Mouse (Mus musculus) gastrocnemius, adult 2 months (tissue): ENCODE data around the gene Cyb5r3. TPM values are rescaled to one million over a fixed set of nuclear protein-coding genes. Genes with fewer than 3 reads are reported as not detected.
"Not testable (repeated sequence)": the region's sequence is repeated elsewhere in the genome, so short reads cannot be mapped to it uniquely, and the experiment has no call there.

Experiments used
- DNase-seq: peaks from one replicate; pipeline ENCODE4 v3.0.0; 2022
- H3K27ac ChIP-seq: fragments of 200-600 bp; 2 replicates; pipeline ENCODE4 v1.8.1; 2022; ENCODE audit warnings: mild to moderate bottlenecking
- H3K4me3 ChIP-seq: fragments of 200-600 bp; 2 replicates; pipeline ENCODE4 v1.8.1; 2022; ENCODE audit warnings: mild to moderate bottlenecking, moderate library complexity
- CTCF ChIP-seq: fragments of 200-600 bp; IDR thresholded peaks from 2 replicates; pipeline ENCODE4 v1.8.1; 2022; ENCODE audit warnings: antibody characterized with exemption, mild to moderate bottlenecking, moderate library complexity
- intact Hi-C: fragments of 180-260 bp; cut with DNase I; formaldehyde crosslinking; loops from one replicate; pipeline ENCODE4 v1.15.1; 2025
- total RNA-seq, 2 experiments: library from RNA; stranded (reverse); gene quantifications; 2 replicates each; pipeline ENCODE4 v1.2.3; 2021

Gene Cyb5r3
- total RNA-seq, 2 experiments from 2014 or later = 39.2 to 43.1 TPM

DNA sequence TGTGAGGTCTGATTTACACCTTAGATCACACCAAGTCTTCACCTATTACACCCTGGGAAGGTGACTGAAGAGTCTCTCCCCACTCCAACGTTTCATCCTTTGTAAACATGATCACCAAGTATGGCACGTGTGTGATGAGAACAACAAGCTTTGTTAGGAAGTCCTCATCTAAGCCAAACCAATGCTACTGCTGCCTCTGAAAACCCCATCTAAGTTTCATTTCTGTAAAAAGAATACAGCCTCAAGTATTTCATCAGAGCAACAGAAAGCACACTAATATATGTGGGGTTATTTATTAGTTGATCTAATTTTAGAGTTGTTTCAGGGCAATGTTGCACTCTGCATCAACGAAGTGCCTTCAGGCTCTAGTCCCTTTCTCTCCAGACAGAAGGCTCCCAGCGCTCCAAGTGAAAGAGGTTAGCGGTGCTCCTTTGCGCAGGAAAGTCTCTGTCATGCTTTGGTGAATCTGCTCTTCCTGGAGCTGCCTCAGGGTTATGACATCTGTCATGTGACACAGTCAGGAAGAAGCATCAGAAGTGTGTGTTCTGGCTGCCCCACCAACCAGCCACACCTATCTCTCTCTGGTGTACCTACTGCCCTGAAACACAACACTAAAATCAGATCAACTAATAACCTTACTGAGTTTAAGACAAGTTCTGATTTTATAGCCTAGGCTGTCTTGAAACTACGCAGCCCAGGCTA is 42.7 kb downstream of the Cyb5r3 start:
- Histone ChIP-seq H3K4me3 (no peak overlapping the region), H3K27ac (no peak overlapping the region)
- no peak for TF ChIP-seq CTCF
- intact Hi-C loops = no loop called here
- no peak for DNase-seq

DNA sequence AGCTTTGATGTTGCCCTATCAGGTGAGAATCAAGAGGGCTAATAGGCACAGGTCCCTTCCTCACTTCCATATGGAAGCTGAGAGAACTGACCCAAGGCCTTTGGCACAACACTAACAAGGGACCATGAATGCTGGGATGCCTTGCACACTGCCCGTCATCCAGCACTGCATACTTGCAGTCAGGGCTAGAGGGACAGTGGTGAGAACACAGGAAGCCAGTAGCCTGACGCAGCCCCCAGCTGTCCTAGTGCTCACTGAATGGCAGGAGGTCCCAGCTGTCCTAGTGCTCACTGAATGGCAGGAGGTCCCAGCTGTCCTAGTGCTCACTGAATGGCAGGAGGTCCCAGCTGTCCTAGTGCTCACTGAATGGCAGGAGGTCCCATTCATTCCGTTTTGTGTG is 45.4 kb downstream of the Cyb5r3 start:
- intact Hi-C loops, H3K4me3 ChIP-seq, DNase-seq, H3K27ac ChIP-seq: not testable (repeated sequence)

DNA sequence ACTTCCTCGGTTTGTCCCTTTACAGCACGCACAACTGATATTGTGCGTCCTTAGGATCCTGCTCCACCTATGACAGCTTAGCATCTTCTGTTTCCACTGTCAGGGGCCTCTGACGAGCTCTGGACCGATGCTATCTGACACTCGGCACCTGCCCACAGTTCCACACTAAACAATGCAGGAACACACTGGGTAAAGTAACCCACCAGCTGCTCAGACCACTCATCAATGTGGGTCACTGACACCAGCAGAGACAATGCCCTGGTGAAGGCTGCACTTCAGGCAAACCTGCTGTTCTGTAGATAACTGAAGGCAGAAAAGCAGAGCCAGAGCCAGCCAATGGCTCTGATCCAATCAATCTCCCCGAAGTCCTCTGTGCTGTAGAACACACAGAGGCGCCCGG is 45.8 kb downstream of the Cyb5r3 start:
- intact Hi-C loops = no loop called here
- no peak for DNase-seq
- Histone ChIP-seq H3K4me3 (no peak overlapping the region), H3K27ac (no peak overlapping the region)
- TF ChIP-seq CTCF = no peak

DNA sequence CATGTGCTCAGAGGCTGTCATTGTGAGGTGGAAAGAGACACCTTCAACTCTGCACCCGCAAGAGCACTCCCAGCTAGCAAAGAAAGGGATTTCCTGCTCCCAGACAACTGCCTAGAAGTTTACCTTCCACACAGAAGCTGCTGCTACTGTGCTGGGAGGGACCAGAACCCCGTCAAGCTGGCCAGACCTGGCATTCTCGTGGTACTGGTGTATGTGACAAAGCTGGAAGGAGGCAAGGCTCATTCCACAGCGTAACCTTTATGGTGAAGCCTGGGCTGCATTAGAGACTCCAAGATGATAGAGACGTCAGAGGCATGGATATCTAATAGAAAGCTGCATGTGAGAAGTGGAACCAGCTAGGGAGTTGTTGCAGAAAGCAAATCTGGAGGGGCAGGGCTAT is 47.8 kb downstream of the Cyb5r3 start:
- DNase-seq = no peak
- Histone ChIP-seq H3K4me3 (no peak overlapping the region), H3K27ac (no peak overlapping the region)
- no peak for TF ChIP-seq CTCF
- intact Hi-C loops = loop anchor here (2.0 kb wide), 1 partner anchor 16 kb away; no protein-coding TSS in a partner anchor

DNA sequence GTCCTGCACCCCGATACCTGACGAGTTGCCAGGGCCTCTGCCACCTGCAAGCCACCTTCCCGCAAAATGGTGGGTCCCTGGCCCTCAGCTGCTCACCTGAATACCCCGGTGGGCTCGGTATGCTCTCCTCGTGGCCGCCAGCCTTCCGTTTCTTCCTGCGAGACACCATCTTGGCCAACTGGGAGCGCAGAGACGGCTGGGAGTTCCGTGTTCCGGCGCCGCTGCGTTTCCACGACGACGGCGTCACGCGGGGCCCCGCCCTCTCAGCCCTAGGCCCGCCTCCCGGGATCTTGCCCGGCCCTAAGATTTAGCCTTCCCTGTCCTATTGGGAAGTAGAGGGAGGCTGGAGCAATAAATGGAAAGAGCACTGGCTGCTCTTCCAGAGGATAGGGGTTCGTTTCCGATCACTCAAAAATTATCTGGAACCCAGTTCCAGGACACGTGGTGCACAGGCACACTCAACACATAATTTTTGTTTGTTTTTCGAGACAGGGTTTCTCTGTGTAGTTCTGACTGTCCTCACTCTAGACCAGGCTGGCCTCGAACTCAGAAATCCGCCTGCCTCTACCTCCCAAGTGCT is 49.7 kb downstream of the Cyb5r3 start, which contains the start of gene Rrp7a:
TSS of gene Rrp7a (minus strand) at position 236 of the 580 bp plus-strand sequence.
- intact Hi-C loops = no loop called here
- H3K27ac ChIP-seq = peak within 1 kb of the TSS; percentile 87
- peak; percentile 95 for DNase-seq

DNA sequence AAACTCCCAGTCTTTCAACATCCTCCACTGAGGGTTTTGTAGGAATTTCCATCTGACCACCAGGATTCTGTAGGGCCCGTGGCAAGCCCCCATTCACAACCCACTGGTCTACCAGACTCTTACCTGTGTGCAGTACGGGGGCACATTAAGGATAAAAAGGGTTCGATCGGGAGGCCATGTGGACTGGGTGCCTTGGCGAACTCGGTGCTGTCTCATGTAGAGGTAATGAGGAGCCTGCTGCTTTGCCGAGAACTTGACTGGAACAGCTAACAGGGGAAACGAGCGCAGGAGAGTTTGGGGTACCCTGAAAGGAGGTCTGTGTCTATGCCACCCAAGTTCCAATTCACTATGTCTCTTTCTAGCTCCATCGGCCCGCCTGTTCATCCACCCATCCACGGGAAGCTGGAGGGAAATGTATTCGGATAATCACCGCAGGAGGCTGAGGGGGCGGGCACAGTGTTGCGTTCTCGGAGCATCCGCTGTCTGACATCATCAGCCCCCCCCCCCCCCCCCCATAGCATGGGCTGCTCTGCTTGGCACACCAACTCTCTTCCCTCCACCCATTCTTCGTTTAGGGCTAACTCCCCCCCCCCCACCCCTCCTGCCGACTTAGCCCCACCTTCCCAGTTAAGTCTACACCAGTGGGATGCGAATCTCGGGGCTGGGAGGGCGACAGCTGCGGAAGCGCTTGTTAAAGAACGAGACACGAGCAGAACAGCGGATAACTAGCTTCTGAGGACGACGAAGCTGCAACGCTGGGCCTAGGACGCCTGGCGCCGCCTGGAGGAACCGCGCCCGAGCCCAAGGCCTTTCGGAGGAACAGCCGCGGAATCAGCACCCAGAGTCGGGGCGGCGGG is 50.5 kb downstream of the Cyb5r3 start:
- peak overlapping the region; percentile 100 for H3K4me3 ChIP-seq
- intact Hi-C loops = no loop called here
- H3K27ac ChIP-seq = peak overlapping the region; percentile 87
- no peak; the same call in 1 of the 2 replicates for TF ChIP-seq CTCF
- DNase-seq = no peak

More for the DNA sequence above, 49.7 kb downstream of the Cyb5r3 start, which contains the start of gene Rrp7a:
- H3K4me3 ChIP-seq = peak within 1 kb of the TSS; percentile 100
- no peak for TF ChIP-seq CTCF

DNA sequence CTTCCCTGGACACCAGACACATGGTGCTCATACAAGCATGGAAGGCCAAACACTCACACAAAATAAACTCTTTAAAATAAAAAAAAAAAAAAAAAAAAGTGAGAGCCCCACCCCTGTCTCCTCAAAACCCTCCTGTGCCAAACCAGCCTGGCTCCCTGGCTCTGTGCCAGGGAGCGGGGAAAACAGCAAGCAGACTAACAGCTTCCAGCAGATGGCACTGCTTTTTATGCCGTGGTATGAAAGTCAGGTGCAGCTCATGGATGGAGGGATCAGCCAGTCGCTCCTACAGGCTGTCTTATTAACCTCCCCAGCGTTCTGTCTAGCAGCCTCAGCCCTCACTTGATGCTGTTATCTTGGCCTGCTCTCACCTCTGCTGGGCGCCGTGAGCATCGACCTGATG is 54.0 kb downstream of the Cyb5r3 start:
- peak; percentile 44 for DNase-seq
- Histone ChIP-seq H3K4me3 (no peak overlapping the region), H3K27ac (no peak overlapping the region)
- intact Hi-C loops = loop anchor here (10.0 kb wide), 1 partner anchor 304 kb away; no protein-coding TSS in a partner anchor
- peak; percentile 50 for TF ChIP-seq CTCF

DNA sequence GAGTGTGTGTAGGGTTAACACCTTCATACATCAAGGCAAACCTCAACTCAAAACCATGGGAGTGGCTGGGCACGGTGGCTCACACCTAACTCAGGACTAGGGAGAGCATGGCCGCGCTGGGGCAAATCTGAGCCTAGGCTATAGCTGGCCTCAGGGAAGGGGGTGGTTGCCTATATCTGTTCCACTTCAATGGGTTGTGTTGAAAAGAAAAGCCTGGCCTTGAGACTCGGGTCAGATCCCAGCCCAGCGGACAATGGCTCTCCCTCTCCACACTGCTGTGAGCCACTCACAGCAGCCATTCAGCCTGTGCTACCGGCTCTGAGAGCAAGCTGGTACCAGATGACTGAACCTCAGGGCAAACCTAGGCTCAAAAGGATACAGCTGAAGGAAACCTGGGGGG is 57.3 kb downstream of the Cyb5r3 start:
- intact Hi-C loops = loop anchor here (10.0 kb wide), 1 partner anchor 300 kb away; no protein-coding TSS in a partner anchor
- no peak for TF ChIP-seq CTCF
- no peak for DNase-seq
- no peak overlapping the region for H3K27ac ChIP-seq
- H3K4me3 ChIP-seq = no peak overlapping the region

DNA sequence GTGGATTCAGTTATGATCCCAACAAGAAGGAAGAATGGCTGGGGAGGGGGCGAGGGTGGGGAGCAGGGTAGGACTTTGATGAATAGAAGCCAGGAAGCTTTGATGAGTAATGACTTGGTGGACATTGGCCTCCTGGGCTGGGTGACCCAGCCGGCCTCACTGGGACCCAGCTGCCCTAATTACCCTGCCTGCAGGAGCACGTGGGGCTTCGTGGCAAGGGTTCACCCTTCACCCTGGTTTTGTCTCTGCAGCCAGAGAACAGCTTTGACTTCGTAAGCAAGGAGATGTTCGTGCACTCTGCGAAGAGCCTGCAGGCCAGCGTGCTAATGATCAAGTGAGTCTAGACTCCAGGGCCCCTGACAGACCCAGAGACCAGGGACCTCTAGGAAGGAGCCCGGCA is 58.3 kb downstream of the Cyb5r3 start:
- intact Hi-C loops = loop anchor here (10.0 kb wide), 1 partner anchor 299 kb away; no protein-coding TSS in a partner anchor
- Histone ChIP-seq H3K4me3 (no peak overlapping the region), H3K27ac (no peak overlapping the region)
- DNase-seq = no peak
- no peak for TF ChIP-seq CTCF

DNA sequence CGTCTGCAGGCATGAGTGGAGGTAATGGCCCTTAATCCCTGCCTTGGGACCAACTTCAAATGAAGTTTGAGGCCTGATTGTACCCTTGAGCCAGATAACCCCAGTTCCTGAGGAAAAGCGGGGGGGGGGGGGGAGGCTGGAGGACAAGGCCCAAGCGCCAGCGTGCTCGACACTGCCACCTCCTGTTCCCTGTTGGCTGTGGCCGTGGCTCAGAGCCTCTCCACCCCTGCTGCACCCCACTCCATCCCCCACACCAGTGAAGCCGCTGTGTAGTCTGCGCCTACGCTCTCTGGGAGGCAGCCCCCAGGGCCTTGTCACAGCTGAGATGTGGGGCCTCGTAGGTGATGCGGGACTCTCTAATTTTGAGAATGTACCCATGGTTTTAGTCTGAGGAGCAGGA is 59.5 kb downstream of the Cyb5r3 start:
- intact Hi-C loops = loop anchor here (2.0 to 10.0 kb wide), 2 partner anchors 26 to 298 kb away; no protein-coding TSS in a partner anchor
- H3K27ac ChIP-seq = no peak overlapping the region
- TF ChIP-seq CTCF = peak; percentile 66
- DNase-seq = peak; percentile 84
- H3K4me3 ChIP-seq = no peak overlapping the region

DNA sequence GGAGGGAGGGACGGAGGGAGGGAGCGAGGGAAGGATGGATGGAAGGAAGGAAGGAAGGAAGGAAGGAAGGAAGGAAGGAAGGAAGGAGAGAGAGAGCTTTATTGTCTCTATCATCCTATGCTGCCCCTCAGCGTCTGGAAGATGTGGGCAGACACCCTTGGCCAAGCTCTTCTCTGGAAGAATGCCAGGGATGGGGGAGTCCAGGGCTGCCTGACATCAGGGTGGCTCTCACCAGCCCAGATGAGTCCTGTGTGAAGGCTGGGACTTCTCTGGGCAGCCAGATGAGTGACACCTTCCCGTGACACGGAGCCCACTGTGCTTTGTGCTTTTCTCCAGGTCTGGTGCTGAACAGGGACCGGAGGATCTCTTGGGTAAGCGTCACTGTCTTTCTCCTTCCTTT is 60.5 kb downstream of the Cyb5r3 start:
- Histone ChIP-seq H3K4me3 (no peak overlapping the region), H3K27ac (no peak overlapping the region)
- no peak for TF ChIP-seq CTCF
- intact Hi-C loops = loop anchor here (2.0 to 10.0 kb wide), 2 partner anchors 25 to 297 kb away; no protein-coding TSS in a partner anchor
- no peak for DNase-seq

DNA sequence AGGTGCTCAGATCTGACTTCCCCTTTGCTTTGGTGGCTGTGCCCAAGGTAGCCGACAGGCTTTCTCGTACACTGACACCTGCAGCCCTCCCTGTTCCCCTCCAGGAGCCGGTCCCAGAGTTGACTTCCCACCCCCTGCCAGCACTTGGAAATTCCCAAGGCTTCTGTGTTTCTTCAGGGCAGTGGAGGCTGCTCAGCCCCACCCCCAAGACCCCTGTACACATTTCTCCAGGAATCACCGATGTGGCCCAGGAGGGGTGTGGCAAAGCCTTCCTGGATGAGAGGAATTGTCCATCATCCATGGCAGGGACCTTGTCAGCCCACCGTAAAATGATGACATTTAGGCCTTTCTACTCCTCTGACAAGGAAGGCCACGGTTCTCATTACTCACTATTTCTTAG is 61.1 kb downstream of the Cyb5r3 start:
- Histone ChIP-seq H3K27ac (no peak overlapping the region), H3K4me3 (no peak overlapping the region)
- no peak for TF ChIP-seq CTCF
- intact Hi-C loops = loop anchor here (10.0 kb wide), 1 partner anchor 296 kb away; no protein-coding TSS in a partner anchor
- DNase-seq = no peak

DNA sequence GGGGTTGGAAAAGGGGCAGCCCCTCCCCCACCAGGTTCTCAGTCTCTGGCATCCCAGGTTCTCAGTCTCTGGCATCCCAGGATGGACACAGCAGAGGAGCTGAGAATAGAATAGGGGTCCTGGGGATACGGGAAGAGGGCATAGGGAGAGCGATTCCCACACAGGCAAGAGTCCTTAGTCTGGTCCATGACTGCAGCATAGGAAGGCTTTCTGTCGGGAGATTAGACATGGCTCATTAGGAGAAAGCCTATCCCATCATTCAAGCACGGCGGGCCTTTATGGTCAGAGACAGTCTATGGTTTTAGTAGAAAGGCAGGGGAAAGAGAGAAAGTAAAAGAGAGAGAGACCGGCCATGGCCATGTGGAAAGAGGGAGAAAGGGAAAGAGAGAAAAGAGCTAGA is 64.6 kb downstream of the Cyb5r3 start:
- no peak for TF ChIP-seq CTCF
- H3K27ac ChIP-seq = no peak overlapping the region
- H3K4me3 ChIP-seq = no peak overlapping the region
- no peak for DNase-seq
- intact Hi-C loops = no loop called here
